Mouse (Mus musculus): ENCODE measurements around the gene Nt5e.

Nt5e gene

GRCm38 (mm10) chr9:88346857-88347256 lies 19.9 kb downstream of the Nt5e start:
- no peak for DNase-seq

- no peak for DNase-seq
These were observed 21.6 kb downstream of the Nt5e start for GRCm38 (mm10) chr9:88348623-88349022.

GRCm38 (mm10) chr9:88350317-88350716 lies 23.3 kb downstream of the Nt5e start:
- no peak for DNase-seq

GRCm38 (mm10) chr9:88351163-88351562 lies 24.2 kb downstream of the Nt5e start:
- no peak for DNase-seq

- DNase-seq: no peak
These were observed 25.7 kb downstream of the Nt5e start for GRCm38 (mm10) chr9:88352741-88353140.

GRCm38 (mm10) chr9:88353459-88353858 lies 26.5 kb downstream of the Nt5e start:
- DNase-seq: no peak

- no peak for DNase-seq
These were observed 30.2 kb downstream of the Nt5e start for GRCm38 (mm10) chr9:88357173-88357572.

- DNase-seq: no peak
These were observed 32.1 kb downstream of the Nt5e start for GRCm38 (mm10) chr9:88359140-88359539.

GRCm38 (mm10) chr9:88361211-88361909 lies 34.4 kb downstream of the Nt5e start:
- no peak for DNase-seq

GRCm38 (mm10) chr9:88362055-88362850 lies 35.3 kb downstream of the Nt5e start:
- peak; percentile 35 to 36 for DNase-seq

- DNase-seq: peak; percentile 84 to 88
These were observed 36.1 kb downstream of the Nt5e start for GRCm38 (mm10) chr9:88363102-88363501.

- no peak for DNase-seq
These were observed 39.3 kb downstream of the Nt5e start for GRCm38 (mm10) chr9:88366308-88366707.

GRCm38 (mm10) chr9:88366819-88367218 lies 39.8 kb downstream of the Nt5e start:
- DNase-seq: no peak

GRCm38 (mm10) chr9:88367322-88367721 lies 40.3 kb downstream of the Nt5e start:
- no peak for DNase-seq

GRCm38 (mm10) chr9:88367751-88368150 lies 40.8 kb downstream of the Nt5e start:
- no peak for DNase-seq

- DNase-seq: no peak
These were observed 41.5 kb downstream of the Nt5e start for GRCm38 (mm10) chr9:88368476-88368875.

- DNase-seq: no peak
These were observed 42.7 kb downstream of the Nt5e start for GRCm38 (mm10) chr9:88369666-88370065.

- no peak for DNase-seq
These were observed 44.2 kb downstream of the Nt5e start for GRCm38 (mm10) chr9:88371201-88371600.

- no peak for DNase-seq
These were observed 46.0 kb downstream of the Nt5e start for GRCm38 (mm10) chr9:88373001-88373400.

GRCm38 (mm10) chr9:88377483-88377882 lies 50.5 kb downstream of the Nt5e start:
- DNase-seq: no peak

GRCm38 (mm10) chr9:88379057-88379456 lies 52.1 kb downstream of the Nt5e start:
- DNase-seq: no peak

GRCm38 (mm10) chr9:88380076-88380475 lies 53.1 kb downstream of the Nt5e start:
- no peak for DNase-seq

GRCm38 (mm10) chr9:88380542-88380941 lies 53.5 kb downstream of the Nt5e start:
- DNase-seq: no peak

GRCm38 (mm10) chr9:88388826-88389225 lies 61.8 kb downstream of the Nt5e start:
- DNase-seq: no peak
